Mouse (Mus musculus) limb, embryonic 13.5 days (tissue): ENCODE measurements around the gene Smc5. TPM values are rescaled to one million over a fixed set of nuclear protein-coding genes. Genes with fewer than 3 reads are reported as not detected.

Experiments
- ATAC-seq: fragments of 200-750 bp; cut with Nextera tagmentation; 2 replicates; pipeline ENCODE4 v1.8.0; 2017; ENCODE audit warnings: low read depth, moderate number of reproducible peaks, moderate TSS enrichment; ENCODE audit not compliant: low FRiP score
- H3K27ac ChIP-seq: fragments of 300-500 bp; sonication (generic); 2 replicates; pipeline ENCODE4 v1.5.1; 2015; ENCODE audit warnings: inconsistent platforms, mild to moderate bottlenecking, moderate library complexity
- H3K27me3 ChIP-seq: fragments of 300-500 bp; sonication (generic); 2 replicates; pipeline ENCODE4 v1.6.1; 2015; ENCODE audit warnings: mild to moderate bottlenecking, inconsistent platforms
- H3K36me3 ChIP-seq: fragments of 300-500 bp; sonication (generic); 2 replicates; pipeline ENCODE4 v1.6.1; 2015; ENCODE audit warnings: inconsistent platforms, mild to moderate bottlenecking, moderate library complexity
- H3K4me1 ChIP-seq: fragments of 300-500 bp; sonication (generic); 2 replicates; pipeline ENCODE4 v1.6.1; 2015; ENCODE audit warnings: inconsistent platforms
- H3K4me2 ChIP-seq: fragments of 300-500 bp; sonication (generic); replicated peaks from 2 replicates; pipeline ENCODE4 v1.6.1; 2015; ENCODE audit warnings: inconsistent platforms, mild to moderate bottlenecking, moderate library complexity
- H3K4me3 ChIP-seq: fragments of 300-500 bp; sonication (generic); 2 replicates; pipeline ENCODE4 v1.5.1; 2015; ENCODE audit warnings: moderate library complexity, mild to moderate bottlenecking, inconsistent platforms
- H3K9ac ChIP-seq: fragments of 300-500 bp; sonication (generic); 2 replicates; pipeline ENCODE4 v1.6.1; 2015; ENCODE audit warnings: mild to moderate bottlenecking, inconsistent platforms
- H3K9me3 ChIP-seq: fragments of 300-500 bp; sonication (generic); 2 replicates; pipeline ENCODE4 v1.6.1; 2016; ENCODE audit warnings: inconsistent platforms
- WGBS: fragments of 180-500 bp; shearing (Covaris S2); methylation state at CpG from one replicate; pipeline ENCODE4 v1.1.7; 2015; 5-methylcytosine and 5-hydroxymethylcytosine counted together
- polyA plus RNA-seq: library from polyadenylated mRNA; unstranded; fragments of >200 nt; fragmentation: Nextera tagmentation; extraction: Ambion mirVana; gene quantifications from 2 replicates; pipeline ENCODE4 v1.2.1, GENCODE M21; 2015

Gene Smc5
- polyA plus RNA-seq, 1 experiment from 2014 or later, result 40.1 TPM

DNA sequence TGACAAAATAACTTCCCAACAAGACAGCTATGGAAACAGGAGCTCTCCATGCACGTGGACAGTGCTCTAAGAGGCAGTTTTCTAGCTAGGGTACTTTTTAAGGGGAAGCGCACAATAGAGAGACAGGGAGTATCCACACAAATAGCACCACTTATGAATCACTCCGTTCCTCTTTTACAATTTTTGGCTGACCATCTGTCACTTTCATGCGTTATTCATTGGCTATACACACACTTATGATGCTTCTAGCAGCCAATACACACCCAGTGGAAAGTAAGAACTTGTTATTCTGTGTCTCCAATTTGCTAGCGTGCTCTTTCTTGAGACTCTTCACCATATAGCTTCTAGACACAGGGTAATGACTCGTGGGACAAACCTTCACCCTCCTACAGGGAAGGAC lies 86.0 kb downstream of the Smc5 start:
- Histone ChIP-seq H3K27ac (no peak overlapping the region), H3K4me2 (no peak overlapping the region), H3K4me1 (no peaks in the 10 kb centered on the region), H3K4me3 (no peak overlapping the region), H3K36me3 (peaks cover 14% of the 10 kb centered on the region), H3K9me3 (no peaks in the 10 kb centered on the region), H3K27me3 (no peaks in the 10 kb centered on the region), H3K9ac (no peak overlapping the region)
- ATAC-seq, result no peak
- whole genome bisulfite sequencing, result 92% methylated on average over 6 of the region's 6 CpGs

GRCm38 (mm10) chr19:23184068-23184467 lies 89.6 kb downstream of the Smc5 start:
- no peak overlapping the region for H3K4me2 ChIP-seq
- H3K4me3 ChIP-seq, result no peak overlapping the region
- no peak overlapping the region for H3K27ac ChIP-seq
- no peak for ATAC-seq
- H3K9me3 ChIP-seq, result no peaks in the 10 kb centered on the region
- H3K27me3 ChIP-seq, result no peaks in the 10 kb centered on the region
- no peaks in the 10 kb centered on the region for H3K4me1 ChIP-seq
- H3K36me3 ChIP-seq, result peaks cover 7% of the 10 kb centered on the region; the same call in 1 of the 2 replicates
- WGBS, result 59% methylated on average over 4 of the region's 4 CpGs
- no peak overlapping the region for H3K9ac ChIP-seq

DNA sequence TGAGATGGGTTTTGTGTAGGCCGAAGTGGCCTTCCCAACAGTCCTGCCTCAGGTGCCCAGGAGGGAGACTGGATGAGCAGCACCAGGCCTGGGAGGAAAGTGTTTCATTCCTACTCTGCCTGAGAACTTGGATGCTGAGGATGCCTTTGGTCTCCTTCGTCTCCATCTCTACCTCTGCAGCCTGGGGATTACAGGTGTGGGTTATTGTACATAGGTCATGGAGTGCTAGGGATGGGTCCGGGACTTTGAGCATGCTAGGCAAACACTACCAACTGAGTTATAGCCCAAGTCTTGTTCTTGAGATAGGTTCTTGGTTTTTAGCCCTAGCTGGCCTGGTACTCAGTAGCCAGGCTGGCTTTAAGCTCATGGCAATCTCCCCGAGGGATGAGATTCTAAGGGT lies 90.2 kb downstream of the Smc5 start:
- Histone ChIP-seq H3K27me3 (no peaks in the 10 kb centered on the region), H3K9ac (no peak overlapping the region), H3K27ac (no peak overlapping the region), H3K4me3 (no peak overlapping the region), H3K4me2 (no peak overlapping the region), H3K9me3 (no peaks in the 10 kb centered on the region), H3K4me1 (no peaks in the 10 kb centered on the region), H3K36me3 (peaks cover 7% of the 10 kb centered on the region; the same call in 1 of the 2 replicates)
- WGBS, result 90% methylated on average over 4 of the region's 4 CpGs
- ATAC-seq, result no peak

DNA sequence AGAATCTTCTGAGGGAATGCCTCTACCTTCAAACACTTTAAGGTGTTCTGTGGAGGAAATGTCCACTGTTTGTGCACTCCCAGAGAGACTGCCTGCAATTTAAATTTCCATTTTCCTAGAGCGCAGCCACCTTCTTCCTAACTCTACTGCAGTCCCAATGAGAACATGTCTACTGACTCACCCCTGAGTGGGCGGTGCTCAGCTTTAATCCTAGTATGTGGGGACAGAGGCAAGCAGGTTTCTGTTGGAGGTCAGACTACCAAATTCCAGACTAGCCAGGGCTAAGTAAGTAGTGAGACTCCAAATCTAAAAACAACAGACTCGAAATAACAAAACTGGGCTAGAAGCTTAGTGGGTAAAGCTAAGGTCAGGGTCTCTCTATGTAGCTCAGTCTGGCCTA lies 95.2 kb downstream of the Smc5 start:
- Histone ChIP-seq H3K4me2 (no peak overlapping the region), H3K4me1 (no peaks in the 10 kb centered on the region), H3K4me3 (no peak overlapping the region), H3K9me3 (no peaks in the 10 kb centered on the region), H3K27me3 (no peaks in the 10 kb centered on the region), H3K9ac (no peak overlapping the region), H3K36me3 (no peaks in the 10 kb centered on the region; the same call in 1 of the 2 replicates), H3K27ac (no peak overlapping the region)
- no peak for ATAC-seq
- WGBS, result 90% methylated on average over 3 of the region's 3 CpGs

GRCm38 (mm10) chr19:23175511-23175910 lies 98.2 kb downstream of the Smc5 start:
- Histone ChIP-seq H3K9me3 (no peaks in the 10 kb centered on the region), H3K4me2 (no peak overlapping the region), H3K4me3 (no peak overlapping the region), H3K36me3 (no peaks in the 10 kb centered on the region), H3K27ac (no peak overlapping the region), H3K9ac (no peak overlapping the region), H3K4me1 (no peaks in the 10 kb centered on the region), H3K27me3 (no peaks in the 10 kb centered on the region)
- WGBS, result 63% methylated on average over 2 of the region's 2 CpGs
- ATAC-seq, result no peak

DNA sequence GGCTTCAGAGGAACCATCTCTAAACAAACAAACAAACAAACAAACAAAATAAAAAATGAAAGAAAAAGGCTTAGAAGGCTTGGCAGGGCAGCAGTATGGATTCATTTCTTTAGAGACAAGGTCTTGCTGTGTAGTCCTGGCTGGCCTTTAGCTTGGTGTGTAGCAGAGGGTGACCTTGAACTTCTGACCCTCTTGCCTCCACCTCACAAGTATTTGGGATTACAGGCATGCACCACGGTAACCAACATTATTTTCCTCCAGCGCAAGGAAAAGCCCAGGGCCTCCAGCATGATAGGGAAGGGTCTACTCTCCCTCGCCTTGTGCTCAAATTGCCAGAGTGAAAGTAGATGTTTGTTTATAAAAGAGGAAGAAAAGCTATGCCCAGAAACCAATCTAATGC lies 98.6 kb downstream of the Smc5 start:
- Histone ChIP-seq H3K9me3 (no peaks in the 10 kb centered on the region), H3K9ac (no peak overlapping the region), H3K4me1 (no peaks in the 10 kb centered on the region), H3K4me3 (no peak overlapping the region), H3K4me2 (no peak overlapping the region), H3K36me3 (no peaks in the 10 kb centered on the region), H3K27ac (no peak overlapping the region), H3K27me3 (no peaks in the 10 kb centered on the region)
- 94% methylated on average over 3 of the region's 3 CpGs for WGBS
- no peak for ATAC-seq

- WGBS, result 82% methylated on average over 2 of the region's 2 CpGs
- H3K9ac ChIP-seq, result no peak overlapping the region
- ATAC-seq, result no peak
- H3K4me3 ChIP-seq, result no peak overlapping the region
- H3K36me3 ChIP-seq, result no peaks in the 10 kb centered on the region
- H3K4me2 ChIP-seq, result no peak overlapping the region
- no peak overlapping the region for H3K27ac ChIP-seq
- no peaks in the 10 kb centered on the region for H3K9me3 ChIP-seq
- H3K27me3 ChIP-seq, result no peaks in the 10 kb centered on the region
- H3K4me1 ChIP-seq, result no peaks in the 10 kb centered on the region
Observed at GRCm38 (mm10) chr19:23171136-23171535, 102.6 kb downstream of the Smc5 start.

GRCm38 (mm10) chr19:23170476-23170875 lies 103.2 kb downstream of the Smc5 start:
- WGBS, result 69% methylated on average over 5 of the region's 5 CpGs
- Histone ChIP-seq H3K4me1 (no peaks in the 10 kb centered on the region), H3K27me3 (no peaks in the 10 kb centered on the region), H3K9me3 (no peaks in the 10 kb centered on the region), H3K27ac (no peak overlapping the region), H3K9ac (no peak overlapping the region), H3K4me2 (no peak overlapping the region), H3K4me3 (no peak overlapping the region), H3K36me3 (no peaks in the 10 kb centered on the region)
- no peak for ATAC-seq

- no peaks in the 10 kb centered on the region for H3K4me1 ChIP-seq
- H3K9me3 ChIP-seq, result no peaks in the 10 kb centered on the region
- H3K36me3 ChIP-seq, result no peaks in the 10 kb centered on the region
- H3K9ac ChIP-seq, result no peak overlapping the region
- WGBS, result 91% methylated on average over 2 of the region's 2 CpGs
- ATAC-seq, result no peak
- no peak overlapping the region for H3K4me3 ChIP-seq
- H3K27ac ChIP-seq, result no peak overlapping the region
- H3K4me2 ChIP-seq, result no peak overlapping the region
- no peaks in the 10 kb centered on the region for H3K27me3 ChIP-seq
Observed at GRCm38 (mm10) chr19:23169659-23170050, 104.0 kb downstream of the Smc5 start.

GRCm38 (mm10) chr19:23168899-23169658 lies 104.6 kb downstream of the Smc5 start:
- H3K9me3 ChIP-seq, result no peaks in the 10 kb centered on the region
- no peak overlapping the region for H3K4me3 ChIP-seq
- no peak overlapping the region for H3K27ac ChIP-seq
- no peak for ATAC-seq
- no peaks in the 10 kb centered on the region for H3K4me1 ChIP-seq
- H3K27me3 ChIP-seq, result no peaks in the 10 kb centered on the region
- no peaks in the 10 kb centered on the region for H3K36me3 ChIP-seq
- WGBS, result 88% methylated on average over 5 of the region's 5 CpGs
- H3K9ac ChIP-seq, result no peak overlapping the region
- no peak overlapping the region for H3K4me2 ChIP-seq

DNA sequence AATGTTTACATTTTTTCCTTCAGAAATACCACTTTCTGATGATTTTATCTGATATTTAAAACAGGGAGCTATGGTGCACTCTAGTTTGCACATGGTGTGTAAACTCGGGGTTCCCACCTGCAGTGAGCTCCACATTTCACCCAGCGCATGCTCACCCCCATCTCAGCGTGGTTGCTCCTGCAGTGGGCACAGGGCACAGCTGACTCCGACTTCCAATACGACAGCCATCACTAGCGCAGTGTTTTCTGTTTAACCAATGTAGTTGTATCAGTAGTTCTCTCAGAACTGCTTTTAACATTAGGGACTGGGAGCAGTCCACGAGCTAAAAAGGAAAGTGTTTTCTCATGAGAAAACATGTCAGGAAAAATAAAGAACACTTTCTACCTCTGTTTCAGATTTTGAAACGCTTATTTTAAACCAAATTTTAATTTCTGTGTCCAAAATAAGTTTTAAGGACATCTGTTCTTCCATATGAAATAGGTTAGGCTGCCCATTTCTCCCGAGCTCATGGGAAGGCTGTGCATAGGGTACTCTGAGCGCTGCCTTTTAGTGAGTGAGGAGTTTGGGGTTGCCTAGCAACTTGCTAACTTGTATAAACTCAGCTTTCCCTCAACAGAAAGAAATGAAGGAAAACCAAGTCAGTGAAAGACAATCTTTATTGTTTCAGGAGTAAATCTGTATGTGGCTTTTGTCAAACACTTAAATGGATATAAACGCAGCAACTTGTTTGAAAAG lies 107.0 kb downstream of the Smc5 start:
- no peak overlapping the region for H3K4me2 ChIP-seq
- H3K27me3 ChIP-seq, result no peaks in the 10 kb centered on the region
- 73% methylated on average over 11 of the region's 11 CpGs for WGBS
- no peak overlapping the region for H3K4me3 ChIP-seq
- H3K27ac ChIP-seq, result no peak overlapping the region
- no peaks in the 10 kb centered on the region for H3K36me3 ChIP-seq
- H3K4me1 ChIP-seq, result peaks cover 10% of the 10 kb centered on the region; the same call in 1 of the 2 replicates
- no peaks in the 10 kb centered on the region for H3K9me3 ChIP-seq
- no peak for ATAC-seq
- H3K9ac ChIP-seq, result no peak overlapping the region

DNA sequence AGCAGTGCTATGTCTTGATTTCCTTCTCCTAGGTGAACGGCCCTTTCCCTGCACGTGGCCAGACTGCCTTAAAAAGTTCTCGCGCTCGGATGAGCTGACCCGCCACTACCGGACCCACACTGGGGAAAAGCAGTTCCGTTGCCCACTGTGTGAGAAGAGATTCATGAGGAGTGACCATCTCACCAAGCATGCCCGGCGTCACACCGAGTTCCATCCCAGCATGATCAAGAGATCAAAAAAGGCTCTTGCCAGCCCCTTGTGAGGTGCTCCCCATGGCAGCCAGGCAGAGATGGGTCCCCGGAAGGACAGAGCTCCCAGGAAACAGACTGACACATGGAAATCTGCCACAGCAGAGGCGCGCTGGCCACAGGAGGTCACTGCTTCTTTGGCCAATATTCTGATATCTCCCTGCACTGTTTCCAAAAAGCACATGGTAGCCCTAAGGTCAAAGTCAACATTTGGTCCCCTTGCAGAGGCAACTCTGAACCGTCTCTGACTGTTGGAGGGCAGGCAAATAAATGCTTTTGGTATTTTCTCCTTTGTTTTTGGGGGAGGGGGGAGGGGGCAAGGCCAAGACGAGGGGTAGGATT lies 109.0 kb downstream of the Smc5 start:
- Histone ChIP-seq H3K4me3 (no peak overlapping the region), H3K36me3 (no peaks in the 10 kb centered on the region), H3K4me2 (no peak overlapping the region), H3K27ac (no peak overlapping the region), H3K9ac (no peak overlapping the region), H3K9me3 (no peaks in the 10 kb centered on the region), H3K4me1 (peaks cover 20% of the 10 kb centered on the region), H3K27me3 (no peaks in the 10 kb centered on the region)
- ATAC-seq, result no peak
- WGBS, result 93% methylated on average over 16 of the region's 16 CpGs
